Mouse (Mus musculus) adrenal gland, adult 2 months (tissue): ENCODE results near the gene Muc5ac. TPM values are rescaled to one million over a fixed set of nuclear protein-coding genes. Genes with fewer than 3 reads are reported as not detected.
A peak's percentile ranks its signal among the peaks of the same experiment; 100 is the strongest.
"Not testable (repeated sequence)": the region's sequence is repeated elsewhere in the genome, so short reads cannot be mapped to it uniquely, and the experiment has no call there.

ENCODE experiments used
- DNase-seq: peaks from one replicate; pipeline ENCODE4 v3.0.0; 2021
- long read RNA-seq: library from polyadenylated mRNA; stranded (forward); transcript quantifications from one replicate; pipeline ENCODE4 v2.0.0, GENCODE M21; 2021
- polyA plus RNA-seq: library from polyadenylated mRNA; depleted of rRNA; stranded (reverse); fragments of >200 nt; gene quantifications from 2 replicates; pipeline ENCODE4 v1.2.3, GENCODE M21; 2012; rRNA removed
- total RNA-seq, 2 experiments: library from RNA; stranded (reverse); gene quantifications; 2 replicates each; pipeline ENCODE4 v1.2.3; 2021

The Muc5ac gene
- total RNA-seq, result not detected
- 0.17 TPM in 1 of 2 replicates, not detected in the other for polyA plus RNA-seq
- long read RNA-seq, result 0 reads

DNA sequence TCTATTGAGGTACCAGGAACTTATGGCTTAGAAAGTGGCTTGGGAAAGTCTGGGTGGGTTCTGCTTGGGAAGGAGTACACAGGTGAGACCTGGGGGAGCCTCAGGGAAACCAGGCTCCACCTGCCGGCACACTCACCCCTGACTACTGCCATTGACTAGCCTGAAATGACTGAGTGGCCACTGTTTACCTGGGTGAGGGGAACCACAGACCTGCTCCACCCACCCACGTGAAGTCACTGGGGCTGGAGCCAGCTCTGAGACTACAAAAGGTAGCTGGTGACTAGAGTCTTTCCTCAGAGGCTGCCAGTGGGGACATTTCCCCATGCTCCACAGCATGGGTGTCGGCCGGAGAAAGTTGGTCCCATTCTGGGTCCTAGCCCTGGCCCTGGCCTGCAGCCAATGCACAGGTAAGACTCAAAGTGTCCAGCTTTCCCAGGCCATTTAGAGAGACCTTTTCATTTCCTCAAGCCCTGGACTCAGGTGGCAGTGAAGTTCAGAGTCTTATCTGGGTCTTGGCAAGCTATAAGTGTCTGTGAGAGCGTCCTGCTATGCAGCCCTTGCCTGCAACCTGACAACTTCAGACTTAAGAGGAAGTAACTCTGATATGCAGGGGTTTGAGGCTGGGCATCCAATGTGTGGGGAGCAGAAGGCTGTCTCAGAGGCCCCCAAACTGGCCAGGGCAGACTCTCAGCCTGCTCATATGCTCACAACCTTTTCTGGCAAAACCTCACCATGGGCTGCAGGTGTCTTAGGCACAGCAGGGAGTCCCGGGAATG is at the start of gene Muc5ac:
Gene Muc5ac, plus strand, starts transcription at position 296 of the 776 bp plus-strand sequence.
- no peak for DNase-seq

DNA sequence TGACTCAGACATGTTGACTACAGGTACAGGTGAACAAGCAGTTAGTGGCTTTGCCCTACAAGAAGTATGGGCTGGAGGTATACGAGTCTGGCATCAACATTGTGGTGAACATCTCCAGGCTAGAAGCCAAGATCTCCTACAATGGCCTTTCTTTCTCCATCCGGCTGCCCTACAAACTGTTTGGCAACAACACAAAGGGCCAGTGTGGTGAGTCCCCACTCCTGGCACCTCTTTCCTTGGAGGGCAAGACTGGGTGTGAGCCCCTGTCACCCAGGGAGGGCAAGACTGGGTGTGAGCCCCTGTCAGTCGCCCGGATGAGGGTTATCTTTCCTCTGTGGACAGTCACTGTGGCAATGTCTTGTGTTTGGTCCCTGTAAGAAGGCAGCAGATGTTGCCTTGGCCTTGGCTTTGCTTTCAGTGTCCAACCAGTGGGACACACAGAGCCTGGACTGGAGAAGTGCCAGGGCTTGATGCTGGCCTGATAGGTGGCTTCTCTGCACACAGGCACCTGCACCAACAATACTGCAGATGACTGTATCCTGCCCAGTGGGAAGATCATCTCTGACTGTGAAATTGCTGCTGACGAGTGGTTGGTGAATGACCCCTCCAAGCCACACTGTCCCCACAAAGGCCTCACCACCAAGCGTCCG is 41.2 kb upstream of the Muc5ac start:
- no peak for DNase-seq

DNA sequence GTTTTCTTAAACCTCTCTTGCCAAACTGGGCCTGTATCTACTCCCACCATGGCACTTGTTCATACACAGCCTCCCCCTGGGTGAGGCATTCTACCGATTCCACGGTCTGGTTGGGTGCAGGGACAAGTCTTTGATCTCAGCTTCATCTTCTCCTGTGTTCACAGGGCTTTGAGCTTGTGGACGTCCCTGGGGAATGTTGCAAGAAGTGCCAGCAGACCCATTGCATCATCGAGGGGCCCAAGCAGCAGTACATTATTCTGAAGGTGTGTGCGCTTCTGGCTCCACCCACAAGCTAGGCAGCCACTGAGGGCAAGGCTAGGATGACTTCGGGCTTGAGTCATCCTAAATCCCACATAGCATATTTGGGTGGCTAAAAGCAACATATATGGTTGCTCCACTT is 36.3 kb upstream of the Muc5ac start:
- no peak for DNase-seq

DNA sequence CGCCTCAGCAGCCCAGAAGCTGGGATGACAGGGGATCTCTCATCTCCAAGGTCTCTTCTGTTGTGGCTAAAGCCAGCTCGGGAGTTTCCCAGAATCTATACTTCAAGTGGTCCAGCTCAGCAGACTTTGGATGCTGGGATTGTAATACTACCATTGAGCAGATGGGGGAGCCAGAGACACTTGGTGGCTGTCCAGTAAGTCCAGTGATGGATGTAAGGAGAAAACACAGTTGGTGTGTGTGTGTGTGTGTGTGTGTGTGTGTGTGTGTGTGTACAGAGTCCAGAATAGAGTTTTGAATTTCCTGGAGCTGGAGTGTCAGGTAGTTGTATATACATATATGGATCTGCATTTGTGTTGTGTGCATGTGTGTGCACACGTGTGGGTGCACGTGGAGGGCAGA is 32.9 kb upstream of the Muc5ac start:
- peak; percentile 68 for DNase-seq

DNA sequence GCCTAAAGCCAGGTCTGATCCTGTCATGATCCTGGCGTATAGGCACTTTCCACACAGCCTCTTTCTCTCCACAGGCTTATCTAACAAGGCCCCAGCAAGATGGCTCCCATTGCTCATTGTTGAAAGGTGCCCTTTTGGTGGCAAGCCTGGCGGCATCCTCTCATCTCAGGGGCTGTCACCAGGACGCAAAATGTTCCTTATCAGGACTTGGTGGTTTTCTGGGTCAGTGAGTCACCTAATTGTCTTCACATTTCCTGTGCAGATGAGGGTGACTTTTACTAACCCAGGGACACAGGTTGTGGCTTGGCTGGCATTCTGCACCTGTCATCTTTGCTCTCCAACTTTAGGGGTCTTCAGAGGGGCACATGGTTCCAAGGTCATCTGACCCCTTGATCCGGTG is 30.5 kb upstream of the Muc5ac start:
- DNase-seq, result peak; percentile 45

DNA sequence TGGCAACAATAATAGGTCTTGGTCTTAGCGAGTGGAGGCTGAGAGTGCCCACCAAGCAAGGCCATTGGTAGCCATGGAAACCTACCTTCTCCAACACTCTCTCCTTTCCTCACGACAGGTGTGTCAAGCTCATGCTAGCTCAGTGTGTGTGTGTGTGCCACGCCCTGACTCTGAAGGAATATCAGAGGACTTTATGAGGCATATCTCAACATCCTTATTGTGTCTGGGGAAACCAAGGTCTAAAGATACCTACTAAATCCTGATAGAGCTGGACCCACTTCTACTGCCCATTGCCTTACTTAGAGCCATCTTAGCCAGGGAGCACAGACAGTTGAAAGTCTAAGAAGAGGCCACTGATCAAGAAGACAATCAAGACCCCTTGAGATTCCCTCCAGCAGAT is 18.3 kb upstream of the Muc5ac start:
- no peak for DNase-seq

- DNase-seq, result no peak
Measured at GRCm38 (mm10) chr7:141770988-141771387, 17.8 kb upstream of the Muc5ac start.

DNA sequence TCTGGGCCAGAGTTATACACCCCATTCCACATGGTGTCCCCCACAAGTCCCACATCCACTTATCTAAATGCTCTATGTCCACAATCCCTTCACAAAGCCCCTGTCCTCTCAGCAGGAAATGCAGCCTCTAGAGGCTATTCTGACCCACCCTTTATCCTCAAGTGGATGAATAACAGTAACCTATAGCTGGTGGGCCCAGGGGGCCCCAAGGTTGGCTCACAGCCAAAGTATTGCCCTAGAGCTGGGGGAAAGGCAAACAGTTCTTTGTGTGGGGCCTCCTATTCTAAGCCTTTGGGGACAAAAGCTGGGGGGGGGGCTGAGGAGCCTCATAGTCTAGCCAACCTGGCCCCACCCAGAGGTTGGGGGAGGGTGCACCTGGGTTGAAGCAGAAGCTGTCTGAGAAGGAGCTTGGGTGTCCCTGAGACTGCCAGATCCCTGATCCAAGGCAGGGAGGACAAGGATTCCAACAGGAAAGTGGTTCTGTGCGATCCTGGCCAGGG is 16.7 kb upstream of the Muc5ac start:
- DNase-seq, result no peak

DNA sequence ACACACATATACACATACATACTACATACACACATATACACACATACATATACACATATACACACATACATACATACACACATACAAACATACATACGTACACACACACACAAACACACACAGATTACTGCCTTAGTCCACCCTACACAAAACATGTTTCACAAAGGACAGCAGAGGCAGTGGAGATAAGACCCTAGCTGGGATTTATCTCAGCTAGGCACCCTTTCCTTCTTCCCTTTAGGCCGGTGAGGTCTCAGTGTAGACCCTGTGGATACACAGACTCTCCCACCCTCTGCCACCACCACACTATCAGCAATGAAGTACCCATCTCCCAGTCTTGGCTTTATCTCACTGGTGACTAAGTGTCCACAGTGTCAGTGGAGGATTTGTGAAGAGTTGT is 13.9 kb upstream of the Muc5ac start:
- no peak for DNase-seq

DNA sequence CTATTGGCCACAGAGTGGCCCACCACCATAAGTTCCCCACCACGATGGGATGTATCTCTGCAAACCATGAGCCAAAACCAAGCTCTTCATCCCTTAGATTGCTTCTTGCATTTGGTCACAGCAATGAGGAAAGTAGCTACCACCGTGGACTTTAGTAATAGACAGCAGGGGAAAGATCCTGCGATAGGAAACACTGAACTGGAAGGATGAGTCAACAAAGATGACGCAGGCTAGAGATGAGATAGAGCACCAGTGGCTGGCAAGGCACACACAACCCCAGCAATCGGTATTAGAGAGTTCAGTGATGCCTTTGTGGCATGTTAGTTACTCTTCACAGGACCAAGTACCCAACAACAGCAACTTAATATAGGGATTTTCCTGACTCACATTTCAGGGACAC is 12.6 kb upstream of the Muc5ac start:
- DNase-seq, result no peak

DNA sequence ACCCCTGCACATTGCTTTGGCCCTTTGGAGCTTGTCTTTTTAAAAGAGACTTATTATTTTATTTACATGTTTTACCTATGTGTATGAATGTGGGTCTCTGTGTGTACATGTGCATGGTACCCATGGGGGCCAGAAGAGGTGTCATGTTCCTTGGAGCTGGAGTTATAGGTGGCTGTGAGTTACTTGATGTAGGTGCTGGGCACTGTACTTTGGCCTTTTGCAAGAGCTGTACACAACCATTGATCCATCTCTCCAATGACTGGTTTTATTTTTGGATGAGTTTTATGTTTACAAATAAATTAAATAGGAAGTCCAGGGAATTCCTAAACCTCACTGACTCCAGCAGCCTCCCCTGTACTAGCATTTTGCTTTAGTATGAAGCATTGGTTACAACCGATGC is 5.5 kb downstream of the Muc5ac start:
- DNase-seq, result no peak

- no peak for DNase-seq
Measured at GRCm38 (mm10) chr7:141803206-141803605, 14.4 kb downstream of the Muc5ac start.

DNA sequence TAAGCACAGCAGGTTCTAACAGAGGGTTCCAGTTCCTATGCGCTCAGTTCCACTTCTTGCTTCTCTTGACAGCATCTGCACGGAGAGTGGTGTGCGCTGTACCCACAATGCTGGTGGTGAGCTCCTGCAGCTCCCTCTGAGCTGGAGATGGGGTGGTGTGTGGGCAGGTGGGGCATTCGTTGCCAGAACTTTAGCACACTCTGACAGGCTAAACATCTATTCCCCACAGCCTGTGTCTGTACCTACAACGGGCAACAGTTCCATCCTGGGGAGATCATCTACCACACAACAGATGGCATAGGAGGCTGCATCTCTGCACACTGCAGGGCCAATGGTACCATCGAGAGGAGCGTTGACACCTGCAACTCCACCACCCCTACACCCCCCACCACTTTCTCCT is 16.6 kb downstream of the Muc5ac start:
- no peak for DNase-seq

DNA sequence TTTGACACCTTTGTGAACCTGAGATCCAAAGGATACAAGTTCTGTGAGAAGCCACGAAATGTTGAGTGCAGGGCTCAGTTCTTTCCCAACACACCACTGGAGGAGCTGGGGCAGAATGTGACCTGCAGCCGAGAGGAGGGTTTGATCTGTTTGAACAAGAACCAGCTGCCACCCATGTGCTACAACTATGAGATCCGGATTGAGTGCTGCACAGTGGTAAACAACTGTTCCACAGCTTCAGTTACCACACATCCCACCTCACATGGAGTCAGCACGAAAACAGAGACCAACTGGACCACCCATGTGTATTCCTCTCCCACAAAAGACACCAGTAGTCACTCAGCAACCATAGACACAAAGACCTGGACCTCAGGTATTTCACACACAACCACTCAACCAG is 19.1 kb downstream of the Muc5ac start:
- DNase-seq, result not testable (repeated sequence)

DNA sequence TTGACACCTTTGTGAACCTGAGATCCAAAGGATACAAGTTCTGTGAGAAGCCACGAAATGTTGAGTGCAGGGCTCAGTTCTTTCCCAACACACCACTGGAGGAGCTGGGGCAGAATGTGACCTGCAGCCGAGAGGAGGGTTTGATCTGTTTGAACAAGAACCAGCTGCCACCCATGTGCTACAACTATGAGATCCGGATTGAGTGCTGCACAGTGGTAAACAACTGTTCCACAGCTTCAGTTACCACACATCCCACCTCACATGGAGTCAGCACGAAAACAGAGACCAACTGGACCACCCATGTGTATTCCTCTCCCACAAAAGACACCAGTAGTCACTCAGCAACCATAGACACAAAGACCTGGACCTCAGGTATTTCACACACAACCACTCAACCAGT is 21.2 kb downstream of the Muc5ac start:
- not testable (repeated sequence) for DNase-seq

GRCm38 (mm10) chr7:141813321-141813720 is 24.5 kb downstream of the Muc5ac start:
- DNase-seq, result peak; percentile 18

DNA sequence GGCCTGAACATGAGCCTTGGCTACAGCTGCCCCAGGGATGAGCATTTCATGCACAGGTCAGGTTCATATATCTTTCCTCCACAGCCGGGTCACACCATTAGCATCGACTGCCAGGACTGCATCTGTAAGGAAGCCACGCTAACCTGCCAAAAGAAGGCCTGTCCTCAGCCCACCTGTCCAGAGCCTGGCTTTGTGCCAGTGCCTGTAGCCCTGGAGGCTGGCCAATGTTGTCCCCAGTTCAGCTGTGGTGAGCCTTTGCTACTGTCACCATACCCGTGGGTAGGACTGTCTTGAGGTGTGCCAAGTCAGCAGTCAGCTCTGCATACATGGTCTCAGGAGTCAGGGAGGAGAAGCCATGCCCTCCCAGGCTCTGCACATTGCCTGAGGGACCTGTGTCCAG is 26.6 kb downstream of the Muc5ac start:
- DNase-seq, result no peak

- DNase-seq, result peak; percentile 72
Measured at GRCm38 (mm10) chr7:141817355-141818075, 28.7 kb downstream of the Muc5ac start.

DNA sequence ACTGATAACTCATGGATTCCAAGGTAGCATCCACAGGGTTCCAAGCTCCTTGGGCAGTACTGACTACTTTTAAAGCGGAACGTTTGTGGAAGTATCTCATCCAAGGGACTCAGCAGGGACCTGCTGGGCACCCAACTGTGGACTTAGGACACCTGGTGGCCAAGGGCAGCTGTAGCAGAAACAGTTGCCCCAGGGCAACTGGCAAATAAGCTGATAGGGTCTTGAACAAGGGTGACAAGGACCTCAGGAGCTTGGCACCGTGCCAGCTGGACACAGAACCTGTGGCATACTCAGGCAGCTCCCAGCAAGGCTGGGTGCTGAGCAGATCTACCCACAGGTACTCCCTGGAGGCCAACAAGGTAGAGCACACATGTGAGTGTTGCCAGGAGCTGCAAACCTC is 29.5 kb downstream of the Muc5ac start:
- DNase-seq, result no peak

DNA sequence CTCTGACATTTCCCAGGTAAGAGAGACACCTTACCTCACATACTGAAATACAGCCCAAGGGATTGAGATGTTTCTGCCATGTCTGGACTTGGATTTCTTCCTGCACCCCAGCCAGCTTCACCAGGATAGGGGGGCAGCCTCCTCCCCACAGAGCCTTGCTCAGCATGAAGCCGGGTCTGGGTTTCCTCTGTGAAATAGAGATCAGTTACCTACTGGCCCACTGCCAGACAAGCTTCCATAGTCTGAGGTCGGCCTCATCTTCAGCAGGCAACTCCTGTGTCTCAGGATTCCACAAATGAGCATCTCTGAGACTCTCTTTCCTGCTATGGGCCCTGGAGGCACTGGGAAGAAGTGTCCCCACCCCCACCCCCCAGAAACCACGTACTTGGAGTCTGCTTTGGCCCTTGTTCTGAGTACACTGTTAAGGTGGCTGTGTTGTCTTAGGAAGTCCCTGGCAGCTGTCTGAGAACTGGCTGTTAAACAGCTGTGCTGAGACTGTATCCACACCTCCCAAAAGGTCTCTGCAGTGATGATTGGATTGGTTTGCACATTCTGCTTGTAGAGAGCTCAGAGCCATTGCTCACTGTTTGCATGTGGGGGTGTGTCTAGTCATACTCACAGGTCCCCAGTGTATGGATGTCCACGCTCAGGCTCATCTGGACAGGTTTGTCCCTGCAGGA is 34.0 kb downstream of the Muc5ac start:
- DNase-seq, result no peak

- DNase-seq, result no peak
Measured at GRCm38 (mm10) chr7:141823699-141824098, 34.9 kb downstream of the Muc5ac start.

DNA sequence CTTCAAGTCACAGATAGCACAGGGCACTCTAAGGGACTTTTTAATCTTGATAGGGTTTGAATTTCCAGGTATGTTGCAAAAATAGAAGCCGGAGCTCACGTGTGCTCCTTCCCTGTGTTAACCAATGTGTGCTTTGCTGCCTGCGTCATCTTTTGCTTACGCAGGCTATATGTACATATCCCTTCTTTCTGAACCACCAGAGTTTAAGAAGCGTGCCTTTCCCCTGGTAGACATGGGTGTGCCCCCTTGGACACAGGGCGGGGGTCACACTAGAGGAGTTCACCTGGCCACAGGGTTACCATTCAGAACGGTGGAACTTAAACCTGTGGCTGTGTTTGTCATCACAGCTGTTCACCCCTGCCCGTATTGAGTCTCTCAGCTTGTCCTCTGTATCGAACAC is 35.6 kb downstream of the Muc5ac start:
- no peak for DNase-seq
